Mouse (Mus musculus) c-Kit-negative CD71-positive TER-119-positive erythroid progenitor cells, embryonic 14.5 days (primary cell): ENCODE data around the gene Phldb1.
"Not testable (repeated sequence)": the region's sequence is repeated elsewhere in the genome, so short reads cannot be mapped to it uniquely, and the experiment has no call there.

Source experiments
- DNase-seq: peaks from one replicate; pipeline ENCODE4 v3.0.0-alpha.2; 2013; ENCODE audit warnings: low read depth, low spot score

Phldb1 gene

GRCm38 (mm10) chr9:44653896-44654295 lies 81.1 kb downstream of the Phldb1 start:
- DNase-seq: no peak

- no peak for DNase-seq
These were observed 83.0 kb downstream of the Phldb1 start for GRCm38 (mm10) chr9:44652027-44652426.

GRCm38 (mm10) chr9:44648881-44649281 lies 86.1 kb downstream of the Phldb1 start:
- no peak for DNase-seq

GRCm38 (mm10) chr9:44647656-44648055 lies 87.3 kb downstream of the Phldb1 start:
- DNase-seq: no peak

- DNase-seq: no peak
These were observed 88.0 kb downstream of the Phldb1 start for GRCm38 (mm10) chr9:44647026-44647425.

GRCm38 (mm10) chr9:44646366-44646765 lies 88.6 kb downstream of the Phldb1 start:
- DNase-seq: no peak

- no peak for DNase-seq
These were observed 89.1 kb downstream of the Phldb1 start for GRCm38 (mm10) chr9:44645924-44646323.

- DNase-seq: no peak
These were observed 89.5 kb downstream of the Phldb1 start for GRCm38 (mm10) chr9:44645481-44645880.

- no peak for DNase-seq
These were observed 90.8 kb downstream of the Phldb1 start for GRCm38 (mm10) chr9:44644186-44644585.

GRCm38 (mm10) chr9:44643103-44643502 lies 91.9 kb downstream of the Phldb1 start:
- DNase-seq: no peak

- DNase-seq: no peak
These were observed 93.4 kb downstream of the Phldb1 start for GRCm38 (mm10) chr9:44641616-44642015.

GRCm38 (mm10) chr9:44640646-44641357 lies 94.2 kb downstream of the Phldb1 start:
- DNase-seq: no peak

- DNase-seq: not testable (repeated sequence)
These were observed 95.0 kb downstream of the Phldb1 start for GRCm38 (mm10) chr9:44640028-44640427.

- DNase-seq: not testable (repeated sequence)
These were observed 96.3 kb downstream of the Phldb1 start for GRCm38 (mm10) chr9:44638726-44639125.

- no peak for DNase-seq
These were observed 97.3 kb downstream of the Phldb1 start for GRCm38 (mm10) chr9:44637551-44638169.
